Mouse (Mus musculus) forebrain, embryonic 12.5 days (tissue): Measurements from ENCODE around the gene Men1. TPM values are rescaled to one million over a fixed set of nuclear protein-coding genes. Genes with fewer than 3 reads are reported as not detected.
A peak's percentile ranks its signal among the peaks of the same experiment; 100 is the strongest.

ENCODE experiments used
- ATAC-seq: fragments of 200-750 bp; cut with Nextera tagmentation; 2 replicates; pipeline ENCODE4 v1.8.0; 2017; ENCODE audit warnings: moderate TSS enrichment; ENCODE audit not compliant: low FRiP score
- H3K27ac ChIP-seq: fragments of 300-500 bp; sonication (generic); 2 replicates; pipeline ENCODE4 v1.5.1; 2016; ENCODE audit warnings: mild to moderate bottlenecking
- H3K27me3 ChIP-seq: fragments of 300-500 bp; sonication (generic); 2 replicates; pipeline ENCODE4 v1.6.1; 2016; ENCODE audit warnings: mild to moderate bottlenecking
- H3K36me3 ChIP-seq: fragments of 300-500 bp; sonication (generic); replicated peaks from 2 replicates; pipeline ENCODE4 v1.6.1; 2016; ENCODE audit warnings: mild to moderate bottlenecking
- H3K4me1 ChIP-seq: fragments of 300-500 bp; sonication (generic); 2 replicates; pipeline ENCODE4 v1.6.1; 2016
- H3K4me2 ChIP-seq: fragments of 300-500 bp; sonication (generic); 2 replicates; pipeline ENCODE4 v1.6.1; 2016; ENCODE audit warnings: mild to moderate bottlenecking, moderate library complexity
- H3K4me3 ChIP-seq: fragments of 300-500 bp; sonication (generic); replicated peaks from 2 replicates; pipeline ENCODE4 v1.5.1; 2016; ENCODE audit warnings: mild to moderate bottlenecking
- H3K9ac ChIP-seq: fragments of 300-500 bp; sonication (generic); 2 replicates; pipeline ENCODE4 v1.6.1; 2016; ENCODE audit warnings: mild to moderate bottlenecking
- H3K9me3 ChIP-seq: fragments of 300-500 bp; sonication (generic); 2 replicates; pipeline ENCODE4 v1.6.1; 2016
- WGBS: fragments of 180-500 bp; shearing (Covaris S2); methylation state at CpG from one replicate; pipeline ENCODE4 v1.1.7; 2016; 5-methylcytosine and 5-hydroxymethylcytosine counted together
- polyA plus RNA-seq: library from polyadenylated mRNA; unstranded; fragments of >200 nt; fragmentation: Nextera tagmentation; extraction: Ambion mirVana; gene quantifications from 2 replicates; pipeline ENCODE4 v1.2.1, GENCODE M21; 2016

The Men1 gene
- polyA plus RNA-seq, 1 experiment from 2014 or later: 97.1 TPM

DNA sequence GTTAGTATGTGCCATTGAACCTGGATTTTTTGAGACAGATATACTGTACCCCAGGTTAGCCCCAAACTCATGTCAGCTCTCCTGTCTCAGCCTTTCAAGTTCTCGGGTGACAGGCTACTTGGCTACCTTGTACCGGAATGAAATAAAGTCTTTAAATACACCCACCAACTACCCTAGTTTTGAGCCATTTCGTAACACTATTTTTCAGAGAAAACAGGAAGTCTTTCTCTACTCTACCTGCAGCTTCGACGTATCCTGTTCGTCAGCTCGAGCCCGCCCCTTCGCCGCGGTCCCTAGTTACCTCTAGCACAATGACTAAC lies 28.3 kb downstream of the Men1 start:
- ATAC-seq: no peak
- no peaks in the 10 kb centered on the region for H3K27me3 ChIP-seq
- 3% methylated on average over 11 of the region's 11 CpGs for WGBS
- H3K9me3 ChIP-seq: no peaks in the 10 kb centered on the region
- peaks cover 33% of the 10 kb centered on the region for H3K36me3 ChIP-seq
- H3K9ac ChIP-seq: peak overlapping the region; percentile 38
- H3K4me3 ChIP-seq: peak overlapping the region; percentile 100
- H3K4me1 ChIP-seq: peaks cover 33% of the 10 kb centered on the region
- peak overlapping the region; percentile 99 for H3K27ac ChIP-seq
- peak overlapping the region; percentile 87 for H3K4me2 ChIP-seq

- peak within 1 kb of the TSS; percentile 100 for H3K9ac ChIP-seq
- peaks cover 39% of the 10 kb centered on the region for H3K36me3 ChIP-seq
- peak; percentile 99 for ATAC-seq
Measured at GRCm38 (mm10) chr19:6363411-6364240, 28.8 kb downstream of the Men1 start, which contains the start of gene Sf1. Gene Sf1, plus strand, starts transcription at chr19:6363690.

GRCm38 (mm10) chr19:6364317-6364725 lies 29.5 kb downstream of the Men1 start:
- peak overlapping the region; percentile 100 for H3K9ac ChIP-seq
- H3K9me3 ChIP-seq: no peaks in the 10 kb centered on the region
- H3K4me3 ChIP-seq: peak overlapping the region; percentile 100
- H3K4me1 ChIP-seq: peaks cover 33% of the 10 kb centered on the region
- under 1% methylated on average over 55 of the region's 55 CpGs for WGBS
- peak overlapping the region; percentile 87 for H3K4me2 ChIP-seq
- H3K27ac ChIP-seq: peak overlapping the region; percentile 99
- no peak for ATAC-seq
- peaks cover 45% of the 10 kb centered on the region for H3K36me3 ChIP-seq
- no peaks in the 10 kb centered on the region for H3K27me3 ChIP-seq

More at GRCm38 (mm10) chr19:6363411-6364240, 28.8 kb downstream of the Men1 start, which contains the start of gene Sf1:
- Histone ChIP-seq H3K27me3 (no peaks in the 10 kb centered on the region), H3K4me3 (peak within 1 kb of the TSS; percentile 100), H3K9me3 (no peaks in the 10 kb centered on the region), H3K27ac (peak within 1 kb of the TSS; percentile 99), H3K4me1 (peaks cover 33% of the 10 kb centered on the region), H3K4me2 (peak within 1 kb of the TSS; percentile 87)
- under 1% methylated on average over 78 of the region's 85 CpGs for WGBS

DNA sequence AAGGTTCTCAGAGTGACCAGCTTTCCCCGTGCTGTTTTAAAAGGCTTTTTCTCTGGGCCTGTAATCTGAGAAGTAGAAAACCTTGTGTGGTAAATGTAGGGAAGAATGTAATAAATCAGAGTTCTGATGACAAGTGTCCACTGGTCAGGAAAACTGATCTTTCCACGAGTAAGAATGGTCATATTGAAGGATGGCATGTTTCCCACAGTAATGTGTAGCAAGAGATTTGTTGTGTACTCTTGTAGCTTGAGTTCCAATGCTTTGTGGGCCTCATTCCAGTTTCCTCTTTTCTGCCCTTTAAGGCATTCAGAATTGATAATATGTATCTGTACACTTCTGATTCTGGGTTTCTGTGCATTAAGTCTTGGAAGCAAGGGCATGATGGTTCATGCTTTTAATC lies 30.1 kb downstream of the Men1 start:
- Histone ChIP-seq H3K4me2 (peak overlapping the region; percentile 87), H3K9ac (peak overlapping the region; percentile 100), H3K27ac (no peak overlapping the region), H3K27me3 (no peaks in the 10 kb centered on the region), H3K9me3 (no peaks in the 10 kb centered on the region), H3K36me3 (peaks cover 49% of the 10 kb centered on the region), H3K4me1 (peaks cover 33% of the 10 kb centered on the region), H3K4me3 (peak overlapping the region; percentile 100)
- 6% methylated on average over 2 of the region's 2 CpGs for WGBS
- ATAC-seq: no peak

DNA sequence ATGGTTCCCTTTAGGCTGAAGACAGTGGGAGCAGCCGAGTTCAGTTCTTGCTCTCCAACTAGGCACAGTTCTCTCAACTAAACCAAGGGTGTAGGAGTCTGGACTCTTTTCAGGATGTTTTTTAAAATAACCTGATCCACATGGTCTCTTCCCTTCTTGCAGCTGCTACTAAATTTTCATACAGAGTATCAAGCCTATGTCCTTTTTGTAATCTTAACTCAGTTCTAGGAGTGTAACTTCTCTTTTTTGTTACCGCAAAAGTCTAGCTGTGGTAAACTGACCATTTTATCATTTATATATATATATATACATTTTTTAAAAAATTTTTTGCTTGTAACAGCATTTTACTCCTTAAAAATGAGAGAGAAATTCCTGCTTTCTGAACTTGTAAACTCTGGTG lies 35.4 kb downstream of the Men1 start:
- Histone ChIP-seq H3K36me3 (peaks cover 97% of the 10 kb centered on the region), H3K27me3 (no peaks in the 10 kb centered on the region), H3K27ac (no peak overlapping the region), H3K4me1 (peaks cover 22% of the 10 kb centered on the region), H3K9ac (no peak overlapping the region), H3K4me3 (no peak overlapping the region), H3K4me2 (no peak overlapping the region), H3K9me3 (no peaks in the 10 kb centered on the region)
- 94% methylated on average over 2 of the region's 2 CpGs for WGBS
- ATAC-seq: no peak

- 96% methylated on average over 3 of the region's 3 CpGs for WGBS
- Histone ChIP-seq H3K36me3 (peaks cover 98% of the 10 kb centered on the region), H3K4me3 (no peak overlapping the region), H3K9me3 (no peaks in the 10 kb centered on the region), H3K27ac (no peak overlapping the region), H3K4me1 (peaks cover 11% of the 10 kb centered on the region; the same call in 1 of the 2 replicates), H3K4me2 (no peak overlapping the region), H3K9ac (no peak overlapping the region), H3K27me3 (no peaks in the 10 kb centered on the region)
- no peak for ATAC-seq
Measured at GRCm38 (mm10) chr19:6372433-6372832, 37.7 kb downstream of the Men1 start.

DNA sequence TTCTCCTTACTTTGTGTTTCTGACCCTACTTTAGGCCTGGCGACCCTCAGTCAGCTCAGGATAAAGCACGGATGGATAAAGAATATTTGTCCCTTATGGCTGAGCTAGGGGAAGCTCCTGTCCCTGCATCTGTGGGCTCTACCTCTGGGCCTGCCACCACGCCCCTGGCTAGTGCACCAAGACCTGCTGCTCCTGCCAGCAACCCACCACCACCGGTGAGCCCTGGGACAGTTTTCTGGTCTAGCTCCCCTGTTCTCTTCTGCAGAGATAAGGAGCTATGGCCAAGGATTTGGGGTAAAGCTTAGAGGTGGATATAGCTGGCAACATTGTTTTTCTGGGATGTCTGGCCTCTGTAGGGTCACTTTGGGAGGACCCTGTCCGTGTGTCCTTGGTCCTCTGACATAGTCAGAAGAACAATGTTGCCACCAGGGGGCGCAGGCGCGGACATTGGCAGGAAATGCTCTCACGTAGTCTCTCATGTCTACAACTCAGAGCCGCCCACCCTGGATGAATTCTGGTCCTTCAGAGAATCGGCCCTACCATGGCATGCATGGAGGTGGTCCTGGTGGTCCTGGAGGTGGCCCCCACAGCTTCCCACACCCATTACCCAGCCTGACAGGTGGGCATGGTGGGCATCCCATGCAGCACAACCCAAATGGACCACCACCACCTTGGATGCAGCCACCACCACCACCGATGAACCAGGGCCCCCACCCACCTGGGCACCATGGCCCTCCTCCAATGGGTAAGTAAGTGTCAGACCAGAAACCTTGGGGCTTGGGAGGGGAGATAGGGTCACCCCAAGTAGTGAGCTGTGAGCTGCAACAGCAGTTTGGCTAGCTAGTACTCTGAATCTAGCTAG lies 39.0 kb downstream of the Men1 start:
- no peak overlapping the region for H3K4me3 ChIP-seq
- peak; percentile 10; the same call in 1 of the 2 replicates for ATAC-seq
- H3K36me3 ChIP-seq: peaks cover 98% of the 10 kb centered on the region
- 71% methylated on average over 12 of the region's 12 CpGs for WGBS
- no peak overlapping the region for H3K27ac ChIP-seq
- no peak overlapping the region for H3K4me2 ChIP-seq
- H3K9me3 ChIP-seq: no peaks in the 10 kb centered on the region
- H3K9ac ChIP-seq: no peak overlapping the region
- H3K4me1 ChIP-seq: peaks cover 14% of the 10 kb centered on the region; the same call in 1 of the 2 replicates
- H3K27me3 ChIP-seq: no peaks in the 10 kb centered on the region

DNA sequence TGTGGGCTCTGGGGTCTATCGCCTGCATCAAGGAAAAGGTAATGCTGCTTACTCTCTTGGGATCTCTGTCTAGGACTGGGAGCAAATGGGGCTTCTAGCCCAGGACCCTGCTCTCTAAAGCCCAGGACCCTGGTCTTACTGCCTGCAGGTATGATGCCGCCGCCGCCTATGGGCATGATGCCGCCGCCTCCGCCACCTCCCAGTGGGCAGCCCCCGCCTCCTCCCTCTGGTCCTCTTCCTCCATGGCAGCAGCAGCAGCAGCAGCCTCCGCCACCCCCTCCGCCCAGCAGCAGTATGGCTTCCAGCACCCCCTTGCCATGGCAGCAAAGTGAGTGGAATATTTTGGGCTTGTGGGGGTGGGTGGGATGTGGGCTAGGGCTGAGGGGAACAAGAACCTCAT lies 39.8 kb downstream of the Men1 start:
- Histone ChIP-seq H3K4me2 (no peak overlapping the region), H3K4me3 (no peak overlapping the region), H3K27me3 (no peaks in the 10 kb centered on the region), H3K9ac (no peak overlapping the region), H3K36me3 (peaks cover 97% of the 10 kb centered on the region), H3K27ac (0 out of 2 replicates have a peak overlapping the region, but pooled peaks have one; percentile 42), H3K4me1 (peaks cover 14% of the 10 kb centered on the region; the same call in 1 of the 2 replicates), H3K9me3 (no peaks in the 10 kb centered on the region)
- over 99% methylated on average over 10 of the region's 10 CpGs for WGBS
- ATAC-seq: no peak

DNA sequence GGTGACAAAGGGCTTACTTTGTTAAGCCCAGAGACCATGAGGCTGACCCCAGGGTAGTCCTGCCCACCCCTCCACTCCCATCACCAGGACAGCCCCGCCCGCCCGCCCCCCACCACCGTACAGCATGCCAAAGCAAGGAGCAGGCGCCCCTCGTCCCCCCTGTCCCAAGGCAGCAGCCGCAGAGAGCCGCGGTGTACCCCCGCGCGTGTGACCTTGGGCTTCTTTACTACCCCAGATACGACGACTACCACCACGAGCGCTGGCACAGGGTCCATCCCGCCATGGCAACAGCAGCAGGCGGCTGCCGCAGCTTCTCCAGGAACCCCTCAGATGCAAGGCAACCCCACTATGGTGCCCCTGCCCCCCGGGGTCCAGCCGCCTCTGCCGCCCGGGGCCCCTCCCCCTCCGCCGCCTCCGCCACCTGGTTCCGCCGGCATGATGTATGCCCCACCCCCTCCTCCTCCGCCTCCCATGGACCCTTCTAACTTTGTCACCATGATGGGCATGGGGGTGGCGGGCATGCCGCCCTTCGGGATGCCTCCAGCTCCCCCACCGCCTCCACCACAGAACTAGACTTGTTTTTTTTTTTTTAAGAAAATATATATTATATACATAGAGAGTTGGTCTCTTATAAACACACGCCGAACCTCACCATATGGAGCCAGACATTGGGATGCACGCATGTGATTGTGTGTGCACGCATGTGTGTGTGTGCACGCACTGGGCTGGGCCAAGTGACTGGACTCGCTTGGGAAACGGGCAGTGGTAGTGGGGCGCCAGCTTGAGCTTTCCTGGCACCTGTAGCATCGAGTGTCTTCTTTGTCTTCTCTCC lies 40.9 kb downstream of the Men1 start:
- Histone ChIP-seq H3K4me2 (no peak overlapping the region), H3K9ac (no peak overlapping the region), H3K36me3 (peaks cover 90% of the 10 kb centered on the region), H3K4me1 (peaks cover 14% of the 10 kb centered on the region; the same call in 1 of the 2 replicates), H3K4me3 (no peak overlapping the region), H3K9me3 (no peaks in the 10 kb centered on the region), H3K27me3 (no peaks in the 10 kb centered on the region), H3K27ac (no peak overlapping the region; the same call in 1 of the 2 replicates)
- WGBS: 93% methylated on average over 39 of the region's 42 CpGs
- 0 out of 2 replicates have a peak, but pooled peaks have one; percentile 14 for ATAC-seq

- Histone ChIP-seq H3K27me3 (no peaks in the 10 kb centered on the region), H3K4me1 (peaks cover 14% of the 10 kb centered on the region; the same call in 1 of the 2 replicates), H3K4me3 (no peak overlapping the region), H3K36me3 (peaks cover 86% of the 10 kb centered on the region), H3K27ac (no peak overlapping the region), H3K4me2 (no peak overlapping the region), H3K9ac (no peak overlapping the region), H3K9me3 (no peaks in the 10 kb centered on the region)
- 0 out of 2 replicates have a peak, but pooled peaks have one; percentile 7 for ATAC-seq
- 70% methylated on average over 14 of the region's 14 CpGs for WGBS
Measured at GRCm38 (mm10) chr19:6376255-6376564, 41.4 kb downstream of the Men1 start.

- WGBS: 80% methylated on average over 2 of the region's 2 CpGs
- Histone ChIP-seq H3K27ac (no peak overlapping the region), H3K36me3 (peaks cover 82% of the 10 kb centered on the region), H3K9me3 (no peaks in the 10 kb centered on the region), H3K27me3 (no peaks in the 10 kb centered on the region), H3K4me2 (no peak overlapping the region), H3K4me1 (peaks cover 14% of the 10 kb centered on the region; the same call in 1 of the 2 replicates), H3K4me3 (no peak overlapping the region), H3K9ac (no peak overlapping the region)
- no peak for ATAC-seq
Measured at GRCm38 (mm10) chr19:6376643-6377042, 41.9 kb downstream of the Men1 start.
